Mouse (Mus musculus): ENCODE results near the gene D930020B18Rik. TPM values are rescaled to one million over a fixed set of nuclear protein-coding genes. Genes with fewer than 3 reads are reported as not detected.

Gene D930020B18Rik
- total RNA-seq (2012; rRNA removed) (0.46 and 0.65 TPM in 2 replicates), polyA plus RNA-seq (2012; ENCODE audit: insufficient read depth in 1 of 2, insufficient read length in 2 of 2, low read depth in 1 of 2, low replicate concordance in 2 of 2, missing spikeins in 1 of 2) (under 1 TPM in 1 of 2 experiments, not detected in 1; 0.61 TPM)

DNA sequence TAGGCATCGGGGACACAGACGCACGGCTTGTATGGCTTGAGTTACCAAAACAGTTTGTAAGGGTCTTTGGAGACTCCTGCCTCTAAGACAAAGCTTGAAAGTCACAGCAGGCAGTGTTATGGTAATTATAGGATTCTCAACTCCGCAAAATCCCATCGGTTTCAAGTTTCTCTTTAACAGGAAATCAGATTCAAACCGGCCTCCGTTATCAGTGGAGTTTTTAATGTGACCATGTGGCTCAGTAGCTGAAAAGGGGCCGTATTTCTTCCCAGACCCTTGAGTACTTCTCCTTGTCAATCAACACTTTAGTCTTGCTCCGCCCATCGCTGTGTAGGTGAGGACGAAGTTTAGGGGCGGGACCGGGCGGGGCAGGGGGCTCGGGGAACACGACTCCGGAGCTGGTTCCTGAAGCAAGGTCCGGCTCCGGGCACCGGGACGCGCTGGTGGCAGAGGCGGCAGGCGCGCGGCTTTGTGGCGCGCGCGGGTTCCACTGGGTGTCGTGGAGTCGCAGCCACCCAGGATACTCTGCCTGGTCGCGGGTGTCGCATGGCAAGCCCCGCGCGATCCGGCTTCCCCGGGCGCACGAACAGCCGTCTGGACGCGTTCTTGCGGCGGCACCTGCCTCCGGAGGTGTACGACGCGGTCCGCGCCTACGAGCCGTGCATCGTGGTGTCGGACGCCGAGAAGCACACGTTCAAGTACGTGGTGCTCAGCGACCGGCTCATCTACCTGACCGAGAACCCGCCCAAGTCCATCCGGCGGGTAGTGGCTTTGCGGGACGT, at the start of gene D930020B18Rik:
Gene D930020B18Rik (plus strand): TSS at position 317 of the 782 bp plus-strand sequence.
- H3K79me2 ChIP-seq (ENCODE audit: control insufficient read depth, insufficient read depth, low read length, poor library complexity): peaks cover 8% of the 10 kb centered on the region
- peaks cover 0 to 23% of the 10 kb centered on the region in 2 experiments; a peak in 2 of 4 replicates for H3K36me3 ChIP-seq (ENCODE audit: control insufficient read depth in 1 of 2, insufficient read depth in 2 of 2, low read length in 2 of 2)
- H3K9ac ChIP-seq (ENCODE audit: control insufficient read depth, low read depth, low read length, poor library complexity, severe bottlenecking): peak within 1 kb of the TSS; percentile 62
- H3K4me3 ChIP-seq (ENCODE audit: control insufficient read depth in 1 of 2, insufficient read depth in 1 of 2, low read depth in 2 of 2, low read length in 2 of 2): peak within 1 kb of the TSS; percentile 63 to 77
- peak; percentile 91 for DNase-seq (ENCODE audit: low read depth, low spot score)
- no peaks in the 10 kb centered on the region for H3K9me3 ChIP-seq (replicated peaks; ENCODE audit: insufficient read depth, low read length)
- H3K27me3 ChIP-seq (ENCODE audit: control insufficient read depth in 1 of 2, insufficient read depth in 2 of 2, low read length in 2 of 2): no peaks in the 10 kb centered on the region
- H3K27ac ChIP-seq (ENCODE audit: control insufficient read depth, low read depth, low read length): peak within 1 kb of the TSS; percentile 78
- no peak for TF ChIP-seq CTCF (IDR thresholded peaks at IDR 0.05 in 2 of 3, conservative IDR thresholded peaks at IDR 0.05 in 1 of 3; ENCODE audit: control insufficient read depth in 1 of 3, insufficient read depth in 1 of 3, low read depth in 2 of 3, low read length in 3 of 3, poor library complexity in 1 of 3, severe bottlenecking in 1 of 3)
- TF ChIP-seq SIN3A (IDR thresholded peaks at IDR 0.05; ENCODE audit: low read length): peak; percentile 71; the same call in 1 of the 2 replicates
- no peak for TF ChIP-seq ZKSCAN1 (IDR thresholded peaks at IDR 0.05; ENCODE audit: low read depth, low read length)
- peak; percentile 58 for TF ChIP-seq GATA1 (IDR thresholded peaks at IDR 0.05; ENCODE audit: low read depth, low read length)
- TF ChIP-seq MXI1 (IDR thresholded peaks at IDR 0.05; ENCODE audit: low read depth, low read length): peak; percentile 66
- TF ChIP-seq MYC (IDR thresholded peaks at IDR 0.05; ENCODE audit: low read depth, low read length): peak; percentile 83
- peak; percentile 75 for TF ChIP-seq TBP (IDR thresholded peaks at IDR 0.05; ENCODE audit: low read depth, low read length)
- peak; percentile 37; the same call in 1 of the 2 replicates for TF ChIP-seq HCFC1 (IDR thresholded peaks at IDR 0.05; ENCODE audit: low read depth, low read length)
- peak; percentile 17; the same call in 1 of the 2 replicates for TF ChIP-seq ELF1 (IDR thresholded peaks at IDR 0.05; ENCODE audit: low read depth, low read length)
- 0 out of 2 replicates have a peak, but pooled peaks have one; percentile 27 for TF ChIP-seq ZMIZ1 (IDR thresholded peaks at IDR 0.05; ENCODE audit: low read depth, low read length)
- peak; percentile 47 to 57; a peak in 3 of 4 replicates for TF ChIP-seq POLR2A (IDR thresholded peaks at IDR 0.05; ENCODE audit: control insufficient read depth in 1 of 2, insufficient read depth in 1 of 2, low read depth in 1 of 2, low read length in 2 of 2, poor library complexity in 1 of 2)
- peak; percentile 57; the same call in 1 of the 2 replicates for TF ChIP-seq ETS1 (IDR thresholded peaks at IDR 0.05; ENCODE audit: low read depth, low read length)
- no peak; the same call in 1 of the 2 replicates for TF ChIP-seq MAZ (IDR thresholded peaks at IDR 0.05; ENCODE audit: low read depth, low read length)
- H3K4me1 ChIP-seq (ENCODE audit: control insufficient read depth in 1 of 2, insufficient read depth in 2 of 2, low read length in 2 of 2): peaks cover 5 to 18% of the 10 kb centered on the region in 2 experiments

DNA sequence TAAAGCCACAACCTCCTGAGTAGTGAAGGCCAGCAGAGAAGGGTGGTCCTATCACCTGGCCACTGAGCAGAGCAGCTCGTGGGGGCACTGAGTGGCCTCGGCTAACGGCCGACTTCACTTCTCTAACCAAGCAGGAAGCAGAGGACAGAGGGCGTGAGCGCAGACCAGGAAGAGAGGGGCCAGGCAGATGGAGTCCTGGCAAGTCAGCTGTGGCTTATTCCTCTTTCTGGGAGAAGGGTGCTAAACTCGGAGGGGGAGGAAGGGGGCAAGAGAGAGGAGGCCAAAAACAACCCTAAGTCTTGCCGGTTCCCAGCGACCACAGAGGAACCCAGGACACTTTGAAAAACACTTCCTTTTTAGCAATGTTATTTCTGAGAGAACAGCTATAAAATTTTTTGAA, 44.8 kb upstream of the D930020B18Rik start:
- Histone ChIP-seq H3K79me2 (ENCODE audit: control insufficient read depth, insufficient read depth, low read length, poor library complexity) (no peaks in the 10 kb centered on the region), H3K4me1 (ENCODE audit: control insufficient read depth in 1 of 2, insufficient read depth in 2 of 2, low read length in 2 of 2) (no peaks in the 10 kb centered on the region), H3K36me3 (ENCODE audit: control insufficient read depth in 1 of 2, insufficient read depth in 2 of 2, low read length in 2 of 2) (peaks cover 0 to 56% of the 10 kb centered on the region in 2 experiments; a peak in 2 of 4 replicates), H3K4me3 (ENCODE audit: control insufficient read depth in 1 of 2, insufficient read depth in 1 of 2, low read depth in 2 of 2, low read length in 2 of 2) (no peak overlapping the region), H3K9me3 (replicated peaks; ENCODE audit: insufficient read depth, low read length) (no peaks in the 10 kb centered on the region), H3K27ac (ENCODE audit: control insufficient read depth, low read depth, low read length) (no peak overlapping the region), H3K9ac (ENCODE audit: control insufficient read depth, low read depth, low read length, poor library complexity, severe bottlenecking) (no peak overlapping the region), H3K27me3 (ENCODE audit: control insufficient read depth in 1 of 2, insufficient read depth in 2 of 2, low read length in 2 of 2) (no peaks in the 10 kb centered on the region)
- no peak for TF ChIP-seq KAT2A (conservative IDR thresholded peaks at IDR 0.05; ENCODE audit: low read depth, low read length)
- no peak for TF ChIP-seq HCFC1 (IDR thresholded peaks at IDR 0.05; ENCODE audit: low read depth, low read length)
- TF ChIP-seq GABPA (IDR thresholded peaks at IDR 0.05; ENCODE audit: low read depth, low read length): no peak
- no peak for TF ChIP-seq SMC3 (IDR thresholded peaks at IDR 0.05; ENCODE audit: low read depth, low read length)
- no peak for TF ChIP-seq MYB (IDR thresholded peaks at IDR 0.05; ENCODE audit: low read depth, low read length)
- no peak for TF ChIP-seq NRF1 (IDR thresholded peaks at IDR 0.05; ENCODE audit: insufficient read depth, low read depth, low read length, poor library complexity, severe bottlenecking)
- TF ChIP-seq RAD21 (IDR thresholded peaks at IDR 0.05; ENCODE audit: low read depth, low read length): no peak
- no peak for TF ChIP-seq SIN3A (IDR thresholded peaks at IDR 0.05; ENCODE audit: low read length)
- TF ChIP-seq GATA1 (IDR thresholded peaks at IDR 0.05; ENCODE audit: low read depth, low read length): no peak
- no peak for TF ChIP-seq MAFK (IDR thresholded peaks at IDR 0.05; ENCODE audit: borderline replicate concordance, low read depth, low read length)
- no peak for TF ChIP-seq ZC3H11A (IDR thresholded peaks at IDR 0.05; ENCODE audit: low read depth, low read length)
- no peak for TF ChIP-seq POLR2A (IDR thresholded peaks at IDR 0.05; ENCODE audit: control insufficient read depth in 1 of 2, insufficient read depth in 1 of 2, low read depth in 1 of 2, low read length in 2 of 2, poor library complexity in 1 of 2)
- no peak for DNase-seq (ENCODE audit: low read depth, low spot score)
